Mouse (Mus musculus) thymus, adult 2 months (tissue): Measurements from ENCODE around the gene Rps6ka1. TPM values are rescaled to one million over a fixed set of nuclear protein-coding genes. Genes with fewer than 3 reads are reported as not detected.

Source experiments
- DNase-seq: peaks from one replicate; pipeline ENCODE4 v3.0.0; 2021
- H3K27ac ChIP-seq: fragments of 200-500 bp; 2 replicates; pipeline ENCODE4 v1.5.1; 2012; ENCODE audit warnings: low read length, control low read depth; ENCODE audit not compliant: control insufficient read depth, insufficient read depth
- H3K27me3 ChIP-seq: fragments of 200-500 bp; 2 replicates; pipeline ENCODE4 v1.6.1; 2012; ENCODE audit warnings: mild to moderate bottlenecking, low read length, moderate library complexity, mixed read lengths; ENCODE audit not compliant: control insufficient read depth, insufficient read depth
- H3K36me3 ChIP-seq: fragments of 200-500 bp; 2 replicates; pipeline ENCODE4 v1.6.1; 2012; ENCODE audit warnings: mild to moderate bottlenecking, low read length, moderate library complexity; ENCODE audit not compliant: control insufficient read depth, insufficient read depth
- H3K4me1 ChIP-seq: fragments of 200-500 bp; replicated peaks from 2 replicates; pipeline ENCODE4 v1.6.1; 2012; ENCODE audit warnings: low read length; ENCODE audit not compliant: control insufficient read depth, insufficient read depth
- H3K4me3 ChIP-seq: fragments of 200-500 bp; 2 replicates; pipeline ENCODE4 v1.5.1; 2012; ENCODE audit warnings: mild to moderate bottlenecking, low read length, control low read depth, moderate library complexity; ENCODE audit not compliant: control insufficient read depth, insufficient read depth
- CTCF ChIP-seq: fragments of 200-500 bp; IDR thresholded peaks from 2 replicates; pipeline ENCODE4 v1.5.1; 2012; ENCODE audit warnings: mild to moderate bottlenecking, control low read depth, low read length, moderate library complexity, borderline replicate concordance; ENCODE audit not compliant: control insufficient read depth, poor library complexity, insufficient read depth; ENCODE audit errors: extremely low read depth
- POLR2A ChIP-seq: fragments of 200-500 bp; IDR thresholded peaks from 2 replicates; pipeline ENCODE4 v1.6.1; 2012; ENCODE audit warnings: mild to moderate bottlenecking, low read length, control low read depth, moderate library complexity; ENCODE audit not compliant: control insufficient read depth, poor library complexity, insufficient read depth; ENCODE audit errors: extremely low read depth
- WGBS: fragments of 180-500 bp; shearing (Covaris S2); methylation state at CpG from one replicate; pipeline ENCODE4 v1.1.7; 2018; 5-methylcytosine and 5-hydroxymethylcytosine counted together
- polyA plus RNA-seq: library from polyadenylated mRNA; depleted of rRNA; stranded (reverse); fragments of >200 nt; gene quantifications from 2 replicates; pipeline ENCODE4 v1.2.3, GENCODE M21; 2012

The Rps6ka1 gene
- polyA plus RNA-seq, 1 experiment = 79.3 TPM

GRCm38 (mm10) chr4:133905167-133905566 lies 17.6 kb upstream of the Rps6ka1 start:
- Histone ChIP-seq H3K4me1 (peaks cover 26% of the 10 kb centered on the region), H3K27ac (no peak overlapping the region), H3K4me3 (no peak overlapping the region), H3K36me3 (no peaks in the 10 kb centered on the region), H3K27me3 (no peaks in the 10 kb centered on the region)
- 36% methylated on average over 7 of the region's 7 CpGs for WGBS
- no peak for DNase-seq
- TF ChIP-seq CTCF = no peak
- no peak for TF ChIP-seq POLR2A

- Histone ChIP-seq H3K27ac (no peak overlapping the region), H3K27me3 (no peaks in the 10 kb centered on the region), H3K4me3 (no peak overlapping the region), H3K36me3 (no peaks in the 10 kb centered on the region), H3K4me1 (peaks cover 23% of the 10 kb centered on the region)
- WGBS = 93% methylated on average over 8 of the region's 8 CpGs
- TF ChIP-seq CTCF (no peak), POLR2A (no peak)
- DNase-seq = no peak
Observed at GRCm38 (mm10) chr4:133904326-133904725, 16.7 kb upstream of the Rps6ka1 start.

GRCm38 (mm10) chr4:133903372-133903771 lies 15.8 kb upstream of the Rps6ka1 start:
- no peak overlapping the region for H3K27ac ChIP-seq
- H3K4me3 ChIP-seq = no peak overlapping the region
- H3K4me1 ChIP-seq = peaks cover 23% of the 10 kb centered on the region
- WGBS = 38% methylated on average over 7 of the region's 7 CpGs
- DNase-seq = no peak
- no peaks in the 10 kb centered on the region for H3K27me3 ChIP-seq
- TF ChIP-seq POLR2A (no peak), CTCF (no peak)
- no peaks in the 10 kb centered on the region for H3K36me3 ChIP-seq

GRCm38 (mm10) chr4:133902510-133902909 lies 14.9 kb upstream of the Rps6ka1 start:
- 93% methylated on average over 2 of the region's 2 CpGs for WGBS
- Histone ChIP-seq H3K27me3 (no peaks in the 10 kb centered on the region), H3K4me3 (no peak overlapping the region), H3K4me1 (peaks cover 18% of the 10 kb centered on the region), H3K27ac (no peak overlapping the region), H3K36me3 (no peaks in the 10 kb centered on the region)
- DNase-seq = peak; percentile 30
- no peak for TF ChIP-seq POLR2A
- no peak for TF ChIP-seq CTCF

GRCm38 (mm10) chr4:133900887-133901286 lies 13.3 kb upstream of the Rps6ka1 start:
- Histone ChIP-seq H3K27me3 (no peaks in the 10 kb centered on the region), H3K4me1 (peaks cover 12% of the 10 kb centered on the region), H3K36me3 (no peaks in the 10 kb centered on the region), H3K4me3 (no peak overlapping the region), H3K27ac (no peak overlapping the region)
- TF ChIP-seq CTCF = no peak
- no peak for TF ChIP-seq POLR2A
- DNase-seq = no peak
- 93% methylated on average over 6 of the region's 6 CpGs for WGBS

- TF ChIP-seq POLR2A (no peak), CTCF (no peak)
- Histone ChIP-seq H3K27me3 (no peaks in the 10 kb centered on the region), H3K27ac (no peak overlapping the region), H3K4me3 (no peak overlapping the region), H3K36me3 (no peaks in the 10 kb centered on the region), H3K4me1 (peaks cover 8% of the 10 kb centered on the region)
- no peak for DNase-seq
- WGBS = 96% methylated on average over 6 of the region's 6 CpGs
Observed at GRCm38 (mm10) chr4:133900352-133900751, 12.8 kb upstream of the Rps6ka1 start.

GRCm38 (mm10) chr4:133899241-133899800 lies 11.7 kb upstream of the Rps6ka1 start:
- no peak for DNase-seq
- no peaks in the 10 kb centered on the region for H3K27me3 ChIP-seq
- H3K36me3 ChIP-seq = no peaks in the 10 kb centered on the region
- 95% methylated on average over 9 of the region's 9 CpGs for WGBS
- no peak for TF ChIP-seq POLR2A
- TF ChIP-seq CTCF = no peak
- H3K4me3 ChIP-seq = no peak overlapping the region
- H3K27ac ChIP-seq = no peak overlapping the region
- peaks cover 8% of the 10 kb centered on the region for H3K4me1 ChIP-seq
